Mouse (Mus musculus): ENCODE results near the gene Cds2.
A peak's percentile ranks its signal among the peaks of the same experiment; 100 is the strongest.
"Not testable (repeated sequence)": the region's sequence is repeated elsewhere in the genome, so short reads cannot be mapped to it uniquely, and the experiment has no call there.

The Cds2 gene

GRCm38 (mm10) chr2:132266086-132266485 lies 3.1 kb downstream of the Cds2 start:
- DNase-seq, result peak; percentile 19

GRCm38 (mm10) chr2:132269217-132269616 lies 6.3 kb downstream of the Cds2 start:
- DNase-seq, result no peak

GRCm38 (mm10) chr2:132270331-132270951 lies 7.5 kb downstream of the Cds2 start:
- no peak for DNase-seq

GRCm38 (mm10) chr2:132272694-132273389 lies 9.9 kb downstream of the Cds2 start:
- no peak for DNase-seq

GRCm38 (mm10) chr2:132275527-132275926 lies 12.6 kb downstream of the Cds2 start:
- no peak for DNase-seq

GRCm38 (mm10) chr2:132276249-132276648 lies 13.3 kb downstream of the Cds2 start:
- DNase-seq, result no peak

GRCm38 (mm10) chr2:132278273-132278853 lies 15.4 kb downstream of the Cds2 start:
- DNase-seq, result no peak

- no peak for DNase-seq
Measured at GRCm38 (mm10) chr2:132279336-132279882, 16.5 kb downstream of the Cds2 start.

GRCm38 (mm10) chr2:132279978-132280377 lies 17.0 kb downstream of the Cds2 start:
- DNase-seq, result no peak

GRCm38 (mm10) chr2:132280518-132281120 lies 17.7 kb downstream of the Cds2 start:
- DNase-seq, result no peak

GRCm38 (mm10) chr2:132281560-132282452 lies 18.9 kb downstream of the Cds2 start:
- DNase-seq, result peak; percentile 62

GRCm38 (mm10) chr2:132282453-132283174 lies 19.7 kb downstream of the Cds2 start:
- DNase-seq, result no peak

GRCm38 (mm10) chr2:132283236-132284070 lies 20.5 kb downstream of the Cds2 start:
- no peak for DNase-seq

GRCm38 (mm10) chr2:132284492-132285139 lies 21.7 kb downstream of the Cds2 start:
- DNase-seq, result peak; percentile 88

- DNase-seq, result not testable (repeated sequence)
Measured at GRCm38 (mm10) chr2:132285722-132286121, 22.8 kb downstream of the Cds2 start.

GRCm38 (mm10) chr2:132286376-132287076 lies 23.6 kb downstream of the Cds2 start:
- no peak for DNase-seq

- not testable (repeated sequence) for DNase-seq
Measured at GRCm38 (mm10) chr2:132289213-132289612, 26.3 kb downstream of the Cds2 start.

GRCm38 (mm10) chr2:132290808-132291207 lies 27.9 kb downstream of the Cds2 start:
- DNase-seq, result no peak

- DNase-seq, result peak; percentile 47
Measured at GRCm38 (mm10) chr2:132291265-132291664, 28.3 kb downstream of the Cds2 start.

GRCm38 (mm10) chr2:132292083-132292482 lies 29.1 kb downstream of the Cds2 start:
- peak; percentile 61 for DNase-seq

Measured in lung, postnatal 10 days (tissue).